Mouse (Mus musculus): ENCODE data around the gene Mrpl24. TPM values are rescaled to one million over a fixed set of nuclear protein-coding genes. Genes with fewer than 3 reads are reported as not detected.

Gene Mrpl24
- total and polyA plus RNA-seq, 3 experiments: 18.0 to 120 (median 114) TPM

DNA sequence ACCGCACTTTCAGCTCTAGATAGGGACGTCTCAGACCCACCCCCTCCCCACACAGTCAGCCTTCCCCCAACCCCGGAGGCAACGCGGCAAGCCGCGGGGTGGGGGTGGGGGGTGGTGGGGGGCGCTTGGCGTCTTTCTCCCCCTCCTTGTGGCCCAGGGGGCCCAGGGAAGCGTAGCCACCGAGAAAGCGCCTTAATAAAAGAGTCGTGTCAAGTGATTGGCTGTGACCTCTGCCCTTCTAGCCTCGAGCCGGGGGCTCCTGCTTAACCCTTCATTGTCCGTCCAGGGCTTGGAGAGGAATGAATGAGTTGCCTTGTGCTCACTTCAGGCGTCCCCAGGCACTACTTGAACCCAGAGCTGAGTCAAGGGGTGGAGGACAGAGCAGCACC, 28.5 kb downstream of the Mrpl24 start:
- no peak for DNase-seq

GRCm38 (mm10) chr3:87948378-87949265, 29.3 kb downstream of the Mrpl24 start, which contains the start of gene Crabp2:
TSS of gene Crabp2 (plus strand) at chr3:87948666.
- no peak for DNase-seq

DNA sequence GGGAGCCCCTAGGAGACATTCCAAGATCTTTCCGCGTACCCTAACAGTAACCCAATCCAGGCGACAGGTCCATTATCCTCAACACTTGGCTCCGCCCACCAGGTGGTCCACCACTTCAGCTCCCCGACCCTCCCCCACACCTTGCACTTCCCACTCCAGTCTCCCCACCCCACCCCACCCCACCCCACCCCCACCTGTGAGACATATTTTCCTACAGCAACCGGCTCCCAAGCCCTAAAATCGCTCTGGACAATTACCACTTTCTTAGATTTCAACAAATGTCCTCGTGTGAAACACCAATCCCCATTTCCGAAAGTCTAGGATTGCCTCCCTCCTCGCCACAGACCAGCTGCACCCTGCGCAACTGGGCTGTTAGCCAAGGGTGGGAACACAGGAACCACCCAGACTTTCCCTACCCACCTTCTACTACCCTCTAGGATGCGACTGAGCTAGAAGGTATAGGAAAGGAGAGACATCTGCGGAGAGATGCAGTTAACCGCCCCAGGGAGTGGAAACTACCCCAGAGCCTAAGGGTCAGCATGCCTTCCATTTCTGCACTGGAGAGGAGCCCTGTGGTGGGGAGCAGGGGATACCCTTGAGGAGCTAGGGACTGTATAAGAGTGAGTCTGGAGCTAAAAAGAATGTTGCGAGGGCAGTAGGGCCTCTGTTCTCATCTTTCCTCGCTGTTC, 30.1 kb downstream of the Mrpl24 start:
- no peak for DNase-seq

DNA sequence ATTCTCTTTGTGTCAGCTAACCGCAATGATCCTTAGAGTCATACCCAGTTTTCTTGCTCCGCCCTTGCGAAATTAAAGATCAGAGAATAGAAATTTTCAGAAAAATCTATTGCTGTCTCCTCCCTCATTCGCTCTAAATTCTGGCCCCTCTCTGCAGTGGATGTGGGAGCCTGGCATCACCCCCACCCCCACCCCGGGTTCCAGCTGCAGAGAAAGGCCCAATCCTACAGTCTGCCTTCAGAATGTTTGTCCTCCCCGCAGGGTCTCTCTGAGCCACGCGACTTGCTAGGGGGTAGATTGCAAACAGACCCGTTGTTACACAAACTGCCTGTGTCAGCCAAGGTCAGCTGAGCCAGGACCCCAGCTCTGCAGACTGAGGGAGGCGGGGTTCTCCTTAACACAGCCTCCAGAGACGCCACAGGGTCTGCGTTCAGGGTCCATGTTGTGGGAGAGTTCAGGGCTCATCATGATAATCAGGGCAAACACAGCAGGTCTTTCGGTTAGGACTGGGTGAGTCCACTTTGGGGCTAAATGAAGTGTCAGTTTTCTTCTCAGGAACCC, 30.7 kb downstream of the Mrpl24 start:
- DNase-seq: no peak

GRCm38 (mm10) chr3:87951946-87952345, 32.6 kb downstream of the Mrpl24 start:
- DNase-seq: no peak

- no peak for DNase-seq
These were observed 33.1 kb downstream of the Mrpl24 start for GRCm38 (mm10) chr3:87952440-87952839.

DNA sequence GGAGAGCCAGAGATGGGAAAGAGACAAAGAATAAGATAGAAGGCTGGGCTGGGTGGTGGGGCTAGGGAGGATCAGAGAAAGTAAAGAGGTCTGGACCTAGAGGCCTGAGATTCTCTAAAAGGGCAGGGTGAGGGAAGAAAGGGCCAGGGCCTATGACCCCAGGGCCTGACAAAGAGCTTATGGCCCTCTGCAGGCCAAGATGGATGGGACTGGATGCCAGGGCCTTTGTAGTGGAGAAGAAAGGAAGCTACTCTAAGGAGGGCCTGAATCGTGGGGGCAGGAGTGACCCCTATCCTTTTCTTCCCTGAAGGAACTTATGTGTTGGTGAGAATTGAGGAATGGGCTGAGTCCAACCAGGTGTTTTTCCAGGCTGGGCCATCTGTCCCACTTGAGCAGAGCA, 38.8 kb downstream of the Mrpl24 start:
- no peak for DNase-seq

- no peak for DNase-seq
These were observed 39.2 kb downstream of the Mrpl24 start for GRCm38 (mm10) chr3:87958476-87958875.

DNA sequence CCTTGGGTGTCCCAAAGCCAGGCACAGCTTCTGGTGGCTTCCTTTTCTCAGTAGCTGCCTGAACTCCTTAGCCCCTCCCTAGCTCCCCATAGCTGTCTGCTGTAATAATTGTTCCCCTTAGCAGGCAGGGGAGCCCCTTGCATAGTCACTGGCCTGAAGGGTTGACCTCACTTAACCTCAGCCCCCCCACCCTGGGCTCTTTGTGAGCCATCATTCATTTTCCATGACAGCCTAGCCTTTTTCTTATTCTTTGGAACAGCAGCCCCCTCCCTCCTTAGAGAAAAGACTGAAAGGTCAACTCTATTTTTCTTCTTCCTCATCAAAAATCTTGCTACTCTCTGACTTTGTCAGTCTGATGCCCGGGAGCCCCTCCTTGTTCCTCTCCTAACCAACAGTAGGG, 39.7 kb downstream of the Mrpl24 start:
- no peak for DNase-seq

DNA sequence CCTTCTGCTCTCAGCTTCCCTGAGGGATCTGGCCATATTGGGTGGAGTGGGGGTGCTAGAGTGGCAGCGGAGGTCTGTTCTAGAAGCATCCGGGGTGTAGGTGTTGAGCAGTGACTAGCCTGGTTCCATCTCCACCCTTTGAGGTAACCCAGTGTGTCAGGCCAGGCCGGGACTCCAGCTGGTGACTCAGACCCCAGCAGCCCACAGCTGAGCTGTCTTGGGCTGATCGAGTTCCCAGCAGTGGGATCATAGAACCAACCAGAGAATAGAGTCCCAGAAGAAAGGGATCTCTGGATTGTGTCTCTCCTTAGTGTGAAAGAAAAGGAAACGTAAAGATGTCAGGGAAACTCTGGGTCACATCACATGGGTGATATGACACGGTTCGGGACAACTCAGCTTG, 40.1 kb downstream of the Mrpl24 start:
- no peak for DNase-seq

DNA sequence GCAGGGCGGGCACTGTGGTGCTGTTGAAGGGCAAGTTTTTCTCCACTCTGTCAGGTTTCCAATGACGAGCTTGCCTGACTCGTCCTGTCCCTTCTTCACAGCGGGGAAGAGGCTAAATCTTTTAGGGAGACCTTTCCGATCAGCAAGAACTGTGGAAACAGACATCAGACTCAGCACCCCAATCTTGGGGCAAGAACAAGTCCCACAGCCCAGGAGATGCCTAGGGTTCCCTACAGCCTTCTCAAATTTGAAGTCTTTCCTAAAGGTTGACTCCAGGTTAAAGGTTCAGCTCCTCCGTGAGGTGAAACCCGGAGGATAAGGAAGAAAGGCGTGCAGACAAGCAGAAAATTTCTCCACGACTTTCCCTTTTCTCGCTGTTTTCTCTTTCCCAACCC, 40.9 kb downstream of the Mrpl24 start:
- no peak for DNase-seq

GRCm38 (mm10) chr3:87960586-87961191, 41.4 kb downstream of the Mrpl24 start:
- peak; percentile 91 for DNase-seq

- peak; percentile 61 for DNase-seq
These were observed 51.1 kb downstream of the Mrpl24 start for GRCm38 (mm10) chr3:87970184-87970938.

DNA sequence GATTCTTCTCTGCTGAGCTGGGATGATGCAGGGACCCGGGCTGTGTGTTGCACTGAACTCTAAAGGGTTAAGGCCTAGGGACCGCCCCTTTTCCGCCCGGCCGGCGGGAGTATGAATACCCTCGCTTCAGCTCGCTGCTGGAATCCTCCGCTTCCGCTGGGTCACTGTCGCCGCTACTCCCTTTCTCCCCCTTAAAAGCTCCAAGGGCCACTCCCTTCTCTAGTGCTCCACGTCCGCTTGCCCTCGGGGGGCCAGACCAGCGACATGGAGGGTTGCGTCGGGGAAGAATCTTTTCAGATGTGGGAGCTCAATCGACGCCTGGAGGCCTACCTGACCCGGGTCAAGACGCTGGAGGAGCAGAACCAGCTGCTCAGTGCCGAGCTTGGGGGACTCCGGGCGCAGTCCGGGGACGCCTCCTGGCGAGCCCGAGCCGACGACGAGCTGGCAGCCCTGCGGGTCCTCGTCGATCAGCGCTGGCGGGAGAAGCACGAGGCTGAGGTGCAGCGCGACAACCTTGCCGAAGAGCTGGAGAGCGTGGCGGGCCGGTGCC, 51.7 kb downstream of the Mrpl24 start, which contains the start of gene Nes:
Nes (plus strand) TSS at position 140 of the 550 bp plus-strand sequence.
- peak; percentile 65 for DNase-seq

DNA sequence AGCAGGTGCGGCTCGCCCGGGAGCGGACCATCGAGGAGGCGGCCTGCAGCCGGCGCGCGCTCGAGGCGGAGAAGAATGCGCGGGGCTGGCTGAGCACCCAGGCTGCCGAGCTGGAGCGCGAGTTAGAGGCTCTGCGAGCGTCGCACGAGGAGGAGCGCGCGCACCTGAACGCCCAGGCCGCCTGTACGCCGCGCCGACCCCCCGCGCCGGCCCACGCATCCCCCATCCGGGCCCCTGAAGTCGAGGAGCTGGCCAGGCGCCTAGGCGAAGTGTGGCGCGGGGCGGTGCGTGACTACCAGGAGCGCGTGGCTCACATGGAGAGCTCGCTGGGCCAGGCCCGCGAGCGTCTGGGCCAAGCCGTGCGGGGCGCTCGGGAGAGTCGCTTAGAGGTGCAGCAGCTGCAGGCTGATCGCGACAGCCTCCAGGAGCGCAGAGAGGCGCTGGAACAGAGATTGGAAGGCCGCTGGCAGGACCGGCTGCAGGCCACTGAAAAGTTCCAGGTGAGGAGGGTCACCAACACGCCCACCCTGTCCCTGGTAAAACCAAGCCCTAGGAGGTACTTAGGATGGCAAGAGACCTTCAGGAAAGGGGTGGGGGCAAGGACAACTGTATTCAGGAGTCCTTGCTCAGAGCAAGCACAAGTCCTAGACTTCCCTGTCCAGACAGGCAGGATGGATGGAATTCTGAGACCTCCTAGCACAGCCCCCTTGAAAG, 52.3 kb downstream of the Mrpl24 start:
- DNase-seq: no peak

DNA sequence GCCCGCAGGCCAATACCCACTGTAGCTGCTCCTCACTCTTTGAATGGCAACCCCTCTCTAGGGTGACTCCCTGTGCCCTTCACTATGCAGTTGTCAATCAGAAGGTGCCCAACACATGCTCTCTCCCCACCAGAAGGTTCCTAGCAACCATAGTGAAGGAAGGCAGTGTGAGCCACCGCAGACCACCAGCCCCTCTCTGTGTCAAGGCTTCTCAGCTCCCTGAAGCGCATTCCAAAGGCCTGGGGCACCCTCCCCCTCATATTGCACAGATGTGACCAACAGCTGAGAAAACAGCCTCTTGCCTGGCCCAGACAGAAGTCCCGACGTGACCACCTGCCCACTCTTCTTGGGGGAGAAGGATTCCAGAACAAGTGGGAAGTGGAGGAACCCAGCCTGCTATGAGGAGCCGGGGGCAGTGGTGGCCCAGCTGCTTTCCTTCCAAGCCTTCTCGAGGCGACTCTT, 52.9 kb downstream of the Mrpl24 start:
- no peak for DNase-seq

- no peak for DNase-seq
These were observed 53.5 kb downstream of the Mrpl24 start for GRCm38 (mm10) chr3:87972776-87973175.
